Mouse (Mus musculus) olfactory bulb, adult 2 months (tissue): ENCODE data around the gene Trim62.

ENCODE experiments used
- CTCF ChIP-seq: fragments of 200-500 bp; IDR thresholded peaks from 2 replicates; pipeline ENCODE4 v1.5.1; 2012; ENCODE audit warnings: low read depth, mild to moderate bottlenecking, low read length, moderate library complexity; ENCODE audit not compliant: insufficient read depth
- POLR2A ChIP-seq: fragments of 200-500 bp; IDR thresholded peaks from 2 replicates; pipeline ENCODE4 v1.6.1; 2012; ENCODE audit warnings: mild to moderate bottlenecking, low read depth, low read length, moderate library complexity; ENCODE audit not compliant: insufficient read depth

GRCm38 (mm10) chr4:128857212-128857611, 26.2 kb upstream of the Trim62 start:
- no peak for TF ChIP-seq CTCF
- no peak for TF ChIP-seq POLR2A
